Mouse (Mus musculus) kidney, postnatal 25 days (tissue): ENCODE results near the gene H2-DMb2.
A peak's percentile ranks its signal among the peaks of the same experiment; 100 is the strongest.
"Not testable (repeated sequence)": the region's sequence is repeated elsewhere in the genome, so short reads cannot be mapped to it uniquely, and the experiment has no call there.

Experiments
- DNase-seq, 2 experiments: peaks; one replicate each; pipeline ENCODE4 v3.0.0; 2021; ENCODE audit warnings: mixed read lengths in 2 of 2

The H2-DMb2 gene

DNA sequence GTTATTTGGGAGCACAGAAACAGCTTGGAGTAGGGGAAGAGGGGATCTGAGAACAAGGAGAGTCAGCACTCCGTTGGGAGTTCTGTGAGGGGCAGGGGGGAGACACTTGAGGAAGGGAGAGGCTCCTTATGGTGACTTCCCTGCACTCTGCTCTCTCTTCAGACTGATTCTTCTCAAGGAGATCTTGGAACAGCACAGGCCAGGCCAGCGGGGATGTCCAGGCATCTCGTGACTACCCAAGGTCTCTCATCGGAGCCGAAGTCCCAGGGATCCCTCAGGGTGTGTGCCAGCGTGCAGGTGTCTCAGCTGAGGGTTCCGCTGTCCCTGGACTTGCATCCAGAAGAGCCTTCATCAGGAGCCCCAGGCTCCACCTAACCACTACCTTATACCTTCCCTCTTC lies 4.5 kb upstream of the H2-DMb2 start:
- DNase-seq, result no peak

DNA sequence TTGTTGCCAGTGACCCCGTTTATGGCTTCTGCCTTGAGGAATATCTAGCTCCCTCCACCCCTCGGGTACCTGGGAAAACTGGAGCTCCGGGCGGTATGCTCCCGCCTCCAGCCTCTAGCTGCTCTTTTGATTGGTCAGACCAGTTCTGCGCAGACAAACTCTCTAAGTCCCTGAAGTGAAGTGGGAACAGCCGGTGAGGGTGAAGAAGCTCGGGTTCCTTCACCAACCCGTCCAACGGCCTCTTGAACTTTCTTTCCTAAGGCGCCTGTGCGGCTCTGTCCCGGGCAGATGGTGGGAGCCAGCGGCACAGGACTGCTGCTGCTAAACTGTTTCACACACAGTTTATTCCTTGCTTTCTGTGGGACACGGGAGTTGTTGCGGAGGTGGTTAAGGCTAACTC lies 3.7 kb upstream of the H2-DMb2 start:
- DNase-seq, result peak; percentile 55 to 78

DNA sequence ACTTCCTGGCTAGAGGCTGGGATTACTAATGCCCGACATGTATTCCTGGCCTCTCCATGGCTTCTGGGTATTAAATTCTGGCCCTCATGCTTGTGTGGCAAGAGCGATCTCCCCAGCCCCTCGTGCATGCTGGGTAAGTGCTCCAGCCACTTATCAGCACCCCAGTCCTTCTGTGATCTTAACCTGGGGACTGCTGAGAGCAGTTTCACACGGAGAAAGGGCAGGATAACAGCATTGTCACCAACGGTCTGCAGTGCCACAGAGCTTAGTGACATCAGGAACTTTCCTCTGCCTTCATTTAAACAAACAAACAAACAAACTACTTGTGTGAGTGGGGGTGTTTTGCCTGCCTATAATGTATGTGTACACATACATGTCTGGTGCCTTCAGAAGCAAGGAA lies 2.9 kb upstream of the H2-DMb2 start:
- DNase-seq, result no peak

DNA sequence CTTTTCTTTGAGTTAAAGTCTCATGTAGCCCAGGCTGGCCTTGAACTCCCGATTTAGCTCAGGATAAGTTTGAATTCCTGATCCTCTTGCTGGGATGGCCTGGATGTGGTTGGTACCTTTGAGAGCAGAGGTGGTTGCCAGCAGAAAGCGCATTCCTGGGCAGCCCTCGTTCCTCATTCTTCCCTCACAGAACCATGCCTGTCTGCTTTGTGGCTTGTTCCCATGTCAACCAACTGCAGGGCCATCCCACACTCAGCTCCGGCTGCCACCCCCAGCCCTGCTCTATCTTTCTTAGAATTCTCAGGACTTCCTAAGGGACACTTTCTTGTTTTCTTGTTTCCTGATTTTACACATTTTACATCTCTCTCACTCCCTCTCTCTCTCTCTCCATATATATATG lies 1.7 kb upstream of the H2-DMb2 start:
- DNase-seq, result no peak

DNA sequence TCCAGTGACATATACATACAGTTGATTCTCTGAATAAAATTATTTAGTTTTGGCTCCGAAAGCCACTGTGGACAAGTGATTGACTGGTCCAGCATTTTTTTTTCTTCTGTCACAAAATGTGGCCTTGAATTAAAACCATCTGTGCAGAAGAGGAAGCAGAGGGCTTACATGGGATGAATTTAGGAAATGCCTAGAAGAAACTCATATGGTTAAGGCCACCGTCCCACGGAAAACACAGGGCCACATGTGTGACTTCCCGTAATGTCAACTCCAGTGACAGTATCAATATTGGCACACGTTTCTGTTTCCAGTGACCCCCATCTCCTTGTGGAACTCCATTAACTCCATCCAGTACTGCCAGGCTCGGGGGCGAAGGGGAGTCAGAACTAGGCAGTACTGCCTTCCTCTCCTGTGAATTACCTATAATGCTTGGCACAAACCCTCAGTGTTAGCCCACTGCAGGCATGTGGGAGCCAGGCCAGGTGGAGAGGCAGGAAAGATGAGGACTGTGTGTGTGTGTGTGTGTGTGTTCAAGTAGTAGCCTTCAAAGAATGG lies 574 bp upstream of the H2-DMb2 start:
- DNase-seq, result no peak

DNA sequence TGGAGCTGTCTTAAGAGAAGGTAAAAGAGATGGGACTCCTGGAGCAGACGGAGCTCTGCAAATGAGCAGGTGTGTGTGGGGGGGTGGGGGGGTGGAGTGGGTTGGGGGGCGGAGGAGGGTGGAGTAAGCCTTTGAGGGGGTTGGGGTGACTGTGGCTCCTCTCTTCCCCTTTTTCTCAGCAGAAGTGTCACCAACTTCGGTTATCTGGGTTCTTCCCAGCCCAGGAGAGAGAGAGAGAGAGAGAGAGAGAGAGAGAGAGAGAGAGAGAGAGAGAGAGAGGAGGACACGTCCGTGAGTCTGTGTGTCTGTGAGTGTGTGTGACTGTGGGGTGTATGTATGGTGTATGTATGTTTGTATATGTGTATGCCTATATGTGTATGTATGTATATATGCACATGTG lies 354 bp downstream of the H2-DMb2 start:
- DNase-seq, result no peak

DNA sequence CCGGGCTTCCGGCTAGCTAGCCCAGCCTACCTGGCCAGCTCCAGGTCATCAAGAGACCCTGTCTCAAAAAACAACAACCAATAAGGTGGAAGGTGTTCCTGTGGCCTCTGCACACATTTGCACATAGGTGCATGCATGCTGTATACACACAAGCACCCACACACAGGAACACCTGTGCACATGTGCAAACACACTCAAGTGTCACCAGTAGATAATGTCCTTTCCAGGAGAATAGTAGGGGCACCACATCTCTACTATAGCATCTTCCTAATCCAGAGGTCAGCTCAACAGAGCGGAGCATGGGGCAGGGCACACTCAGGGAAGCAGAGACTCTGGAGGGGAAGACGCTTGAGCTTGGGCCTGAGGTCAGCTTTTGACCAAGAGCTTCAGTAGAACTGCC lies 1.1 kb downstream of the H2-DMb2 start:
- DNase-seq, result not testable (repeated sequence)

DNA sequence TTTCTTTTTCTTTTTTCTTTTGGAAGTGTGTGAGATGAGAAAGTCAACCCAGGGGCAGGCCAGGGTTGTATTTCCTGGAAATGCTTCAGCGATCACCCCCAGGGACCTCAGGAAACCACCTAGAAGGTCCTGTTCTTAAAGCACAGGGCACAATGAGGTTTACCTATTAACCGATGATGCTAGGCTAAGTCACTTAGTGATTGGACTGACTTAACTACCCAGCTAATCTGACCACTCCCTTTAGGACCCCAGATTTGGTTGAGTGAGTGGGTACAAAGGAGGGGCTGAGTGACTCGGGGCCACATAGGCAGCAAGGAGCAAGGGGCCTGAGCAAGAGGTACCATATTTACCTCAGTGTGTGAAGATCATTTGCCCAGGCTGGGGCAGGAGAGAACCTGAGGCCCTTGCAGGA lies 1.9 kb downstream of the H2-DMb2 start:
- DNase-seq, result peak in 1 of 2 experiments; percentile 18

DNA sequence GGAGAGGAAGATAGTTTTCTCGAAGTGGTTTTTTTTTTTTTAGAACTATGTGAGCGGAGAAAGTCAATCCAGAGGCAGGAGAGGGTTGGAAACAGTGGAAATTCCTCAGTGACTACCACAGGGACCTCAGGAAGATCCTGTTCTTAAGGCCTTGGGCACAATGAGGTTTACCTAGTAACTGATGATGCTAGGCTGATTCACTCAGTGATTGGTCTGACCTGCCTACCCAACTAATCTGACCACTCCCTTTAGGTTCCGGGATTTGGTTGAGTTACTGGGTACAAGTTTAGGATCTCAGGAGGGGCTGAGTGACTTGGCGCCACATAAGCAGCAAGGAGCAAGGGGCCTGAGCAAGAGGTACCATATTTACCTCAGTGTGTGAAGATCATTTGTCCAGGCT lies 9.8 kb downstream of the H2-DMb2 start, which contains the start of gene H2-DMb1:
TSS of gene H2-DMb1 (plus strand) at position 150 of the 400 bp plus-strand sequence.
- DNase-seq, result peak; percentile 63 to 67

DNA sequence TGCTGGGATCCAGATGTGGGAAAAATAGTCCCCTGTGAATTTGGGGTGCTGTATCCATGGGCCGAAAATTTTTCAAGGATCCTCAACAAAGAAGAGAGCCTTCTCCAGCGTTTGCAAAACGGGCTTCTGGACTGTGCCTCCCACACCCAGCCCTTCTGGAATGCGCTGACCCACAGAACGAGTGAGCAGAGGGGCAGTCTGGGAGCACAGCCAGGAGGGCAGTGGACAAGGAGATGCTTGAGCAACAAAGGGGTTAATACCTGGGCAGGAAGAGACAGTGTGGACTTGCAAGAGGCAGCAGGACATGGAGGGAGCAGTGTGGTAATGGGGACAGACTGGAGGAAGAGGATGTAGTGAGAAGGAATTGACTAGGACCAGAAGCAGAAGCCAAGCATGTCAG lies 12.4 kb downstream of the H2-DMb2 start:
- peak; percentile 19 to 60 for DNase-seq

DNA sequence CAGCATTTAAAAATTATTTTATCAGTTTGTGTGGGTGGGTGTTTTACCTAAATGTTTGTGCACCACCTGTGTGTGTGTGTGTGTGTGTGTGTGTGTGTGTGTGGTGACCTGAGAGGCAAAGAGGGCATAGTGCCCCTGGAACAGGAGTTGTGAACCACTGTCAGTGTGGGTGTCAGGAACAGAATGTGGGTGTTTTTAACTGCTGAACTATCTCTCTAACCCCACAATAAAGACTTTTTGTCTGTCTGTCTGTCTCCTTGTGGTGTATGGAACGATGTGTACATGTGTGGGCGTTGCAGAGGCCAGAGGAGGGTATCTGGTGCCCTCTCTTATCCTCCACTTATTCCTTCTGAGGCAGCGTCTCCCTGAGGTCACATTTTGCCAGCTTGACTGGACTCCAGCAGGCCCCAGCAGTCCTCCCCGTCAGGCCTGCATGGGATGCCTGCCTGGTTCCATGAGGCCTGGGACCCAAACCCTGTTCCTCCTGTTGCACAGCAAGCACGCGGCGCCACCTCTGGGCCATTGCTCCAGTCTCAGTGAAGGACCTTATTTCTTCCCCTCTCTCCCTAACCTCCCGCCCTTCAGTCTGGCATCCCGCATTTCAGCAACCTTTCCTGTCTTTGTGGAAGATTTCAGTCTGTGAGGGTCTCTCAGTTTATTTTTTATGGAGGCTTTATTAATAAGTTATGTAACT lies 21.2 kb downstream of the H2-DMb2 start:
- peak; percentile 42 to 56 for DNase-seq

DNA sequence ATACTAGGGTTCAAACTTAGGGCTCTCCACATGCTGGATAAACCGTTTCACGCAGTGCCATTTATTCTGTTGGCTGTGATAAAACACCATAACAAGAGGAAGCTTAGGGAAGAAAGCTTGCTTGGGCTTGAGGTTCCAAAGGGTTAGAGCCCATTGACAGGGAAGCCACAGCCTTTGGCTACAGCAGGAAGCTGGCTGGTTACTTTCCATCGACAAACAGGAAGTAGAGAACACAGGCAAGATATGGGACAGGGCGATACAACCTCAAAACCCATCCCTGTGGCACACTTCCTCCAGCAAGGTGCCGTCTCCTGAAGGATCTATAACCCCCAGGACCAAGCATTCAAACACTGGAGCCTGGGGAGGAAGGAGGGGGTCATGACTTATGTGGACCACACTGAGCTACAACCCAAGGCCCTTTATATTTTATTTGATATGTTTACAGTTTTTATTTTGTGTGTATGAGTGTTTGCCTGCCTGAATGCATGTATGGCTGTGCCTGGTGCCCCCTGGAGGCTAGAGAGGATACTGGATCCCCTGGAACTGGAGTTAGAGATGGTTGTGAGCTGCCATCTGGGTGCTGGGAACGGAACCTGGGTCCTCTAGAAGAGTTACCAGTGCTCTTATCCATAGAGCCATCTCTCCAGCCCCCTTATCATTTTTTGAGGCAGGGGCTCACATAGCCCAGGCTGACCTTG lies 22.1 kb downstream of the H2-DMb2 start:
- DNase-seq, result peak in 1 of 2 experiments; percentile 25

DNA sequence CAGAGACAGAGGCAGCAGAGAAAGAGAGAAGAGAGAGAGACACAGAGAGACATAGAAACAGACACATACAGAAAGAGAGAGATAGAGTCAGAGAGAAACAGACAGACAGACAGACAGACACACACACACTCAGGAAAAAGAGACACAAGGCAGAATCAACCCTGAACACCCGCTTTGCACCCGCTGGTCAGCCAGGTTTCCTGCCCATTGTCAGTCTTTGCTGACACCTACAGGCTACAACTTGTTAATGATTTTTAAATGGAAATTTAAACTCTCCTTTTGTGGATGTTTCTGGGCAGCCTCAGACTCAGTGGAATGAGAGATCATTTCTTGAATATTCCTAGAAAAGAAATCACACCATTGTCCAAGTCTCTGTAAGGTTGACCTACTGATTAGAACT lies 26.2 kb downstream of the H2-DMb2 start:
- DNase-seq, result peak; percentile 48 to 55

DNA sequence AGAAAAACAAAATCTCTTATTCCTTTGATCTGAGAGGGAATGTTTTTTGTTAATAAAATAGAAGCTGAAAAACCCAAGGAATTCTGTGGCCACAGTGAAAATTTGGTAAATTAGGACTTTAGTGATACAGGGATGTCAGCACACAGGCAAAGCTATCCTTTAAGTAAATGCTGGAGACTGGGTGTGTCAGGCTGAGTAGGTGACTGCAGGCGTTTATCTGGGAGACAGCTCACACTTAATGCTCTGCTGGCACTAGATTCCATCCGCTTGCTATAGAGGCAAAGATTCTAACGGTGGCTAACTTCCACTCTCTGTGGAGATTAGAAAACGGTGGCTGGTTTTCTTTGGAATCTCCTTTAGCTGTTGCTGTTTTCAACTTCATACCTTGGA lies 27.4 kb downstream of the H2-DMb2 start:
- no peak for DNase-seq

DNA sequence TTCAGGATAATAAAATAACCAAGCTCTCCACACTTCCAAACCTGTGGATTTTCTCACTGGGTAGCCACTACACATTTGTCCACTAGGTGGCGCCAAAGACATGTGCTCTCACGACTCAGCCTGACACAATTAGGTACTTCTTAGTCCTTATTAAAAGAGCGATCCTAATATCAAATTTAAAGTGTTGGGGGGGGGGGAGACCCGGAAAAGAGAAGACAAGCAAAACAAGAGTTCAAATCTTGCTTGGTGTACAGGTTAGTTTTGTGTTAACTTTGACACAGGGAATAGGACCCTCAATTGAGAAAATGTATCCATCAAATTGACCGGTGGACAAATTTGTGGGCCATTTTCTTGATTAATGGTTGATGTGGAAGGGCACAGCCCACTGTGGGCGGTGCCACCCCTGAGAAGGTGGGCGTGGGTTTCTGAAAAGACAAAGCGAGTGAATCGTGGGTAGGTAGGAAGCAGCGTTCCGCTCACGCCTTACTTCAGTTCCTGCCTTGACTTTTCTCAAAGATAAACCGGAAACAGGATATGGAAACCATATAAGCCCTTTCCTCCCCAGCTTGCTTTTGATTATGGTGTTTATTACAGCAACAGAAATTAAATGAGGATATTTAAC lies 27.9 kb downstream of the H2-DMb2 start:
- DNase-seq, result peak; percentile 78 to 93

DNA sequence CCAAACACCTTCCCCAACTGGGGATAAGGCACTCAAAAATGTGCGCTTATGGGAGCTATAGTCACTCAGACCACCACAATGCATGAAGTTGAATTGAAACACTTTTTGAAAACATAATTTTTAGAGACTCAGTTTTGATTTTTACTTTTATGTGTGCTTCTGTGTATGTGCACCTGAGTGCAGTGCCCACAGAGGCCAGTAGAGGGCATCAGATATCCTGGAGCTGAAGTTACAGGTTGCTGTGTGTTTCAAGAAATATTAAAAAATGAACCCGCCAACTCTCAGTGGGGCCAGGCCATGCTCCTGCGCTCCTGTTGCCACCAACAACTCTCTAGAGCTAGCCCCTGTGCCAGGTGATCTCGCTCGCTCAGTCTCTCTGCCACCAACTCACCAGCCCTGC lies 29.4 kb downstream of the H2-DMb2 start:
- no peak for DNase-seq

DNA sequence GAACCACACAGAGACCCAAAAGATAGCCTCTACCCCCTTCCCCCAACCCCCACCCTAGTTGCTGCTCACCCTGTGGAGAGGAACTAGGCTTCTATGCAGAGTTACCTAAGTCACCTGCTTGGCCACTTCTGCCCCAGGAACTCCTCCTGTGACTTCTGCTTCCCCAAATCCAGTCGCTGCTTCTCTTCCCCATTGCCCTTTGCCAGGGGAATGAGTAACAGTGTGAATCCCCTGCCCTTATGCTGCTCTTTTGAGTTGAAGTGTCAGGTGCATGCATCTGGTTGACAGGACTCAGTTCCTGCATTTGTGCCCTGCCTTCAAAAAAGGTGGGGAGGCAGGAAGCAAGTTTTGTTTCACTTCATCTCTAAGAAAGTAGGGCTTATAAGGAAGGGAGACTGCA lies 31.0 kb downstream of the H2-DMb2 start:
- DNase-seq, result no peak

DNA sequence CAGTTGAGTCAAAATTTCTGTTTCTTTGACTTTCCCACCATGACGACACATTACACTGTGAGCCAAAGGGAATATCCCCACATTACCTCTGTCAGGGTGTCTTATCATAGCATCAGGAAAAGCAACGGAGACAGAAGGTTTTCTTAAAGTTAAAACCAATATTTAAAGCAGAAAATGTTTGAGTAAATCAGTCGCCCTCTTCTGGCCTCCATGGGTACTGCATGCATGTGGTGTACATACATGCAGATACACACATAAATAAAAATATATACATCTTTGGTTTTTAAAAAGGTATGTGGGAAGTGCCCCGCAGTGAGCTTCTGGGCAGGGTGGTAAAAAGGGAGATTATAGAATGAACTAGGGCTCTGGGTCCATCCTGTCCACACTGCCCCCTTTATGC lies 34.1 kb downstream of the H2-DMb2 start:
- no peak for DNase-seq

DNA sequence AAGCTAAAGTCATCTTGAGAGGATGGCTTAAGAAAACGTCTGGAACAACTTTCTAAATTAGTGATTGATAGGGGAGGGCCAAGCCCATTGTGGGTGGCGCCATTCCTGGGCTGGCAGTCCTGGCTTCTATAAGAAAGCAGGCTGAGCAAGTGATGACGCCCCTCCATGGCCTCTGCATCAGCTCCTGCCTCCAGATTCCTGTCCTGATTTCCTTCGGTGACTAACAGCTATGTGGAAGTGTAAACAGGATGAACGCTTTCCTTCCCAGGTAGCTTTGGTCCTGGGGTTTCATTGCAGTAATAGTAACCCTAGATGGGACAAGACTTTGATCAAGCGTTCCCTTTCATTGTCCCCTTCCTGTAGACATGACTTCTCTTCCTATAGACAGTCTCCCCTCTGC lies 35.9 kb downstream of the H2-DMb2 start:
- no peak for DNase-seq

DNA sequence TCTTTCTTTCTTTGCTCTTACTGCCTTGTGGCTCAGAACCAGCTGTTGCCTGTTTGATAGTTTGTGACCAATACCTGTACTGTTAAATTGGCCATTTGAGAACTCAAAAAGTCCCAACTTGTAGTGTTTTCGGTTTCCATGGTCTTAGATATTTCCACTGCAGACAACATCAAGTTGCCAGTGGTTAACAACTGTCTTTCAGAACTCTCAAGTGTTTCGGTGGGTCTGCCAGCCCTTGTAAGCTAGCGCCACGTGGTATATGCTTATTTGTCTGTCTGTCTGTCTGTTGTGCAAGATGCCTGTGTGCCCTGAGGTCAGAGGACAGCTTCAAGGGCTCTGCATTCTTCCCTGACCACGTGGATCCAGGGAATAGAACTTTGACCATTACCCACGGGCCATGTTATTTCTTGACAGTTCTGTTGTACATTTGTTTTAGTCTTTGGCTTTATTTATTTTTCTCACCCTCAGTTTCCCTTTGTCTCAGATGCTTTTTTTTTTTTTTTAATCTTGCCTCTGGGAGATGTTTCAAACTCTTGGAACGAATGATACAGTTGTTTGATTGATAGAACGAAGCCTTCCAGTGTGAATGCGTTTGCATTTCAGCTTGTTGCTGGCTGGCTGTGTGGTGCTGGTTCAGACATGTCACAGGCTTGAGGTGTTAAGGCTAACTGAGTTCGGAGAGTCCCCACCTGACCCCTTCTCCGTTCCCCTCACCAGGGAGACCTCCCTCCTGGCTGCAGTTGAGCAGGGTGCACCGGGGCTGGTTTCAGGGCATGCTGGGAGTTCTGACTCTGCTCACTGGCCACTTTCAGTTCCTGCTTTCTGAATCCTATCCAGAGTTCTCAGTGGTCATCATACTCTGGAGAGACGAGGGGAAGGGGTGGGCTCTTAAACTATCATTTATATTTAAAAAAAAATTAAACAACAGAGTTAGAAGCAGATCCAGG lies 37.1 kb downstream of the H2-DMb2 start:
- no peak for DNase-seq

DNA sequence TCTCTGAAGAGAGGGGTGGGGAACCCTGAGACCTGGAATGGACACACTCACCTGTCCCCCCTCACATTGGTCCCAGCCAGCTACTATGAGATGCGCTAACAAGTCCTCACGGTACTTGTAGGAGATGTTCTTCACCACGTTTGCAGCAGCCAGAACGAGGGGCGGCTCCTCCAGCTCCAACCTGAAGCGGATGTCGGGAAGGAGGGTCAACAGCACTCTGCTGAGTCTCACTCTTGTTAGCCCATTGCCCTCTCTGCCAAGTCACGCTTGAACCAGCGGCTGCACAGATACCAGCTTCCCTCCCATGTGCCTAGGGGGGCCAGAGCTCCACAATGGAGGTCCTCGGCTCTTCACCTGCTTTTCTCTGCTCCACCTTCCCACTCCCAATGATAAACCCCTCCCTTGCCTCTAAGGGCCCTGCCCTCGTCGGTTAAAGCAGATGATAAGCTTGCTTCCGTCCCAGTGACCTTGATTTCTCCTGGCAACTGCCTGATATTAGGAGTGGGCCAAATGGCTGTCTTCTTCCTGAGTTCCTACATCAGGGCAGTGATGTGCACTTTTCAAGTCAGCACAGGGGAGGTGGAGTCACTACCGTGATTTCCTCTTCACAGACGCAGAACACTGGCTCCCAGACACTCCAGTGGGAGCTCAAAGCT lies 40.6 kb downstream of the H2-DMb2 start:
- no peak for DNase-seq

DNA sequence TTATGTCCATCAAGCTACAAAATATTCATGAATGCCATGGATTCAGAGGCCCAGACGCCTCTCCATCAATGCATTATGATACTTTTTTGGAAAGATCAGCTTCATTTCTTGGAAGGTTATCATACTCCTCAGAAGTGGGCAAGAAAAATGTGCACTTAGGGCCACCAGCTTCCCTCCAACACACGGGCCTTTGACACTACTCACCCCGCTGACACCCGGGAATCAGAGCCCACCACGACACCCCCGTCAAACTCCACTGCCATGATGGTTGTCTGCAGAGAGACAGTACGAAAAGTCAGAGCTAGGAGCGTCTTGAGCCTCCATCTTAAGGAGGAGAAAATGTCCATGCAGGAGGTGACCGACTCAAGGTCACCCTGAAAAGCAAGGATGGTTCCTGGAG lies 42.4 kb downstream of the H2-DMb2 start:
- no peak for DNase-seq
